Mouse (Mus musculus): ENCODE data around the gene Ncor2. TPM values are rescaled to one million over a fixed set of nuclear protein-coding genes. Genes with fewer than 3 reads are reported as not detected.

Ncor2 gene
- polyA plus RNA-seq, 1 experiment: 49.9 TPM

DNA sequence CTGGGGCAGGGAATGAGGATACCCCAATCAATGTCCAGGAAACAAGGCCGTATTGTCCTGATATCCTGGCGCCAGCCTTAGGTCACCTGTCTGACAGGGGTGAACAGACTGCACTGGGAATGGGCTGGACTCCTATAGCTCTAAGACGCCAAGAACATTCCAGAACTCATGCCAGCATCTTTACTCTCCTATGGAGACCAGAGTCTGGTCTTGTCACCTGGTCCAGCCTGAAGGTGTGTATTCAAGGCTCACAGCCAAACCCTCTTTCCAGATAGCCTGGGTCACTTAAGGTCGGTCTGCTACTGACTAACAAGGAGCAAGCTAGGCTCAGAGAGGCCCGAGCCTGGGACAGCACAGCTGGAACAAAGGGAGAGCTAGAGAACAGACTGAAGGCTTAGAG, 61.8 kb downstream of the Ncor2 start:
- no peak overlapping the region for H3K4me3 ChIP-seq (ENCODE audit: low read depth, low read length)
- no peaks in the 10 kb centered on the region for H3K4me1 ChIP-seq (ENCODE audit: control insufficient read depth, insufficient read depth, insufficient read length, low read length)
- H3K36me3 ChIP-seq (ENCODE audit: control insufficient read depth, insufficient read depth, low read length): peaks cover 18% of the 10 kb centered on the region
- no peak overlapping the region for H3K27ac ChIP-seq (ENCODE audit: insufficient read depth, low read depth, low read length)
- 63% methylated on average over 5 of the region's 5 CpGs for WGBS
- no peaks in the 10 kb centered on the region for H3K27me3 ChIP-seq (ENCODE audit: control insufficient read depth, insufficient read depth, low read length)
- TF ChIP-seq POLR2A (IDR thresholded peaks at IDR 0.05; ENCODE audit: low read depth, low read length): no peak
- TF ChIP-seq CTCF (IDR thresholded peaks at IDR 0.05; ENCODE audit: extremely low read depth, insufficient read length, insufficient replicate concordance, low read depth, low read length): no peak

DNA sequence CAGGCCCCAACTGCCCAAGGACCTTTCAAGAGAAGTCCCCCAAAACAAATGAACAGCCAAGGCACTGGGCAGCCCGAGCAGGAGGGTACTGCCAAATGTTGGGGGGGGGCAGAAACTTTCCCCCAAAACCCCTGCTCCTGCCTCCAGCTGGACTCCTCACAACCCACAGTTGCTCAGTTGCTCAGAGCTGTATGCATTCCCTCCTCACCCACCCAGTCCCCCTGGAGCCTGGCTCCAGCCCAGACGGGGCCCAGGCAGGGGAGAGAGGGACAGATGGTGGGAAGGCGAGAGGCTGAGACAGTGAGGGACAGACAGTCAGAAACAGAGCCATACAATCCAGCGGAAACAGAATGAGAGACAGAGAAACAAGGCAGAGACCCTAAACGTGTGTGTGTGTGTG, 66.0 kb downstream of the Ncor2 start:
- TF ChIP-seq POLR2A (IDR thresholded peaks at IDR 0.05; ENCODE audit: low read depth, low read length) (no peak), CTCF (IDR thresholded peaks at IDR 0.05; ENCODE audit: extremely low read depth, insufficient read length, insufficient replicate concordance, low read depth, low read length) (no peak)
- Histone ChIP-seq H3K4me3 (ENCODE audit: low read depth, low read length) (no peak overlapping the region), H3K36me3 (ENCODE audit: control insufficient read depth, insufficient read depth, low read length) (peaks cover 16% of the 10 kb centered on the region; the same call in 1 of the 2 replicates), H3K27me3 (ENCODE audit: control insufficient read depth, insufficient read depth, low read length) (no peaks in the 10 kb centered on the region), H3K27ac (ENCODE audit: insufficient read depth, low read depth, low read length) (no peak overlapping the region), H3K4me1 (ENCODE audit: control insufficient read depth, insufficient read depth, insufficient read length, low read length) (peaks cover 8% of the 10 kb centered on the region; the same call in 1 of the 2 replicates)
- WGBS: 86% methylated on average over 5 of the region's 5 CpGs

DNA sequence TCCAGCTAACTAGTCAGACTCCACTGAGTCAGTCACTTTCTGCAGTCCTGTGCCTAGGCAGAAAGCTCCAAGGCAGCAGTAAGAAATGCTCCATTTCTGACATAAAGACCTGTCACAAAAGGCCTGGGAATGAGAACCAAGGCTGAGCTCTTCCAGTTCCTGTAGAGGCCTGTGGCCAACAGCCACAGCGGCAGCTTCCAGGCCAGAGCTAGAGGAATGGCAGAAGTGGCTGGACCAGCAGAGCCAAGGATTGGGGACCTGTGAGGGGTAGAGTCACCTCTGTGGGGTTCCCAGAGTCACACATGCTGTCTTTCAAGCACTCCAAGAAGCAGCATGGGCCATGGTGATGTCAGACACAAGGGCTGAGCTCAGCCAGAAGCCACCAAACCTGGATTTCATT, 66.4 kb downstream of the Ncor2 start:
- no peak for TF ChIP-seq CTCF (IDR thresholded peaks at IDR 0.05; ENCODE audit: extremely low read depth, insufficient read length, insufficient replicate concordance, low read depth, low read length)
- TF ChIP-seq POLR2A (IDR thresholded peaks at IDR 0.05; ENCODE audit: low read depth, low read length): no peak

DNA sequence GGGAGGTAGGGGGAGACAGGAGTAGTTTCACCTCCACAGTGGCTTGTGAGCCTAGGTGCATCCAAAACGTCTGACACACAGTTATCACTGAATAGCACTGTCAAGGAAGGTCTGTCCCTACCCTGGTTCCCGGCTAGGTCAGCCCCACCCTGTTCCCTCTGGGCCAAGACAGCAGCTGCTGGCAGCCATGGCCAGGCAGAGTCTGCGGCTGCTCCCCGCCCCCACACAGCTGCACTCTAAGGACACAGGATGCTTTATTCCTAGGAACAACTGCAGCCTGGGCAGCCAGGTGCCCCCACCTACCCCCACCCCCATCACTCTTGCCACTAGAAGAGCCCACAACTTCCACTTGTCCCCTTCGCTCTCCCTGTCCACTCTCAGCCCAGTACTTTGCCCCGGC, 67.9 kb downstream of the Ncor2 start:
- TF ChIP-seq CTCF (IDR thresholded peaks at IDR 0.05; ENCODE audit: extremely low read depth, insufficient read length, insufficient replicate concordance, low read depth, low read length) (no peak), POLR2A (IDR thresholded peaks at IDR 0.05; ENCODE audit: low read depth, low read length) (no peak)
- H3K36me3 ChIP-seq (ENCODE audit: control insufficient read depth, insufficient read depth, low read length): peaks cover 13% of the 10 kb centered on the region; the same call in 1 of the 2 replicates
- H3K4me1 ChIP-seq (ENCODE audit: control insufficient read depth, insufficient read depth, insufficient read length, low read length): peaks cover 11% of the 10 kb centered on the region
- no peak overlapping the region for H3K27ac ChIP-seq (ENCODE audit: insufficient read depth, low read depth, low read length)
- no peaks in the 10 kb centered on the region for H3K27me3 ChIP-seq (ENCODE audit: control insufficient read depth, insufficient read depth, low read length)
- WGBS: 36% methylated on average over 6 of the region's 6 CpGs
- no peak overlapping the region for H3K4me3 ChIP-seq (ENCODE audit: low read depth, low read length)

More for the DNA sequence above, 66.4 kb downstream of the Ncor2 start:
- peaks cover 8% of the 10 kb centered on the region; the same call in 1 of the 2 replicates for H3K4me1 ChIP-seq (ENCODE audit: control insufficient read depth, insufficient read depth, insufficient read length, low read length)
- no peaks in the 10 kb centered on the region for H3K27me3 ChIP-seq (ENCODE audit: control insufficient read depth, insufficient read depth, low read length)
- peaks cover 13% of the 10 kb centered on the region; the same call in 1 of the 2 replicates for H3K36me3 ChIP-seq (ENCODE audit: control insufficient read depth, insufficient read depth, low read length)
- no peak overlapping the region for H3K4me3 ChIP-seq (ENCODE audit: low read depth, low read length)
- WGBS: 75% methylated on average over 1 of the region's 1 CpGs
- H3K27ac ChIP-seq (ENCODE audit: insufficient read depth, low read depth, low read length): no peak overlapping the region

DNA sequence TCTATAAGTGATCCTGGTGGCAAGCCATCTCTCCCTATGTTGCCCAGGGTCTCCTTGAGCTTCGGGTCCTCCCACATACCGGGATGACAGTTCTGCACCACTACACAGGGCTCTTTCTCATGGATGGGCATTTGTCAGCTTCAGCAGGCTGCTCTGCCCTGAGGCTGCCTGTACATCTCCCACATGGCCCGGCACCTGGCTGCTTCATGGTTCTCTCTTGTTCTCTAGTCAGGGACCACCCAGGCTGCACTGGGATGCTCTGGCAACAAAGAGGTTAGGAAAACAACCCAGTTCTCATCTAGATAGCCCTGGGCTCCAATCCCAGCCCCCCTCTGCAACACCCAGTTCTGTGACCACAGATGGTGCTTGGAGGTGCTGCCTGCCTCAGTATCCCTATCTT, 68.3 kb downstream of the Ncor2 start:
- TF ChIP-seq CTCF (IDR thresholded peaks at IDR 0.05; ENCODE audit: extremely low read depth, insufficient read length, insufficient replicate concordance, low read depth, low read length): no peak
- no peak for TF ChIP-seq POLR2A (IDR thresholded peaks at IDR 0.05; ENCODE audit: low read depth, low read length)
- H3K27ac ChIP-seq (ENCODE audit: insufficient read depth, low read depth, low read length): no peak overlapping the region
- 88% methylated on average over 3 of the region's 3 CpGs for WGBS
- H3K27me3 ChIP-seq (ENCODE audit: control insufficient read depth, insufficient read depth, low read length): no peaks in the 10 kb centered on the region
- no peak overlapping the region for H3K4me3 ChIP-seq (ENCODE audit: low read depth, low read length)
- H3K4me1 ChIP-seq (ENCODE audit: control insufficient read depth, insufficient read depth, insufficient read length, low read length): peaks cover 14% of the 10 kb centered on the region
- peaks cover 16% of the 10 kb centered on the region; the same call in 1 of the 2 replicates for H3K36me3 ChIP-seq (ENCODE audit: control insufficient read depth, insufficient read depth, low read length)

DNA sequence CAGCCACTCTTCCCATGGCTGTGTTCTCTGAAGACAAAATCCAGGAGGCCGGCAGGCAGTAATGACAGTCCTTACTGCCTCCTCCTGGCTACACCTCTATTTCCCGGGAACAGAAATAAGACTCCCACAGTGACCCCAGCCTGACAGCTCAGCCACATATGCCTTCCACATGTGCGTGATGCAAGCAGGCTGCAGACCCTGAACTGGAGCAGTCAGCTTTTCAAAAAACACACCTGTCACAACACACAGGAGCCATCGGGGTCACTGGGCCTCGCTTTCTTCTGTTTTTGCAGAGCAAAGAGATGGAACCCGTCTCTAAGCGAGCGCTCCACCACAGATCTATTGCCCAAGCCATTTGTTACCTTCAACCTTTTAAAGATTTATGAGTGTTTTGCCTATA, 68.8 kb downstream of the Ncor2 start:
- Histone ChIP-seq H3K4me3 (ENCODE audit: low read depth, low read length) (no peak overlapping the region), H3K36me3 (ENCODE audit: control insufficient read depth, insufficient read depth, low read length) (peaks cover 16% of the 10 kb centered on the region; the same call in 1 of the 2 replicates), H3K4me1 (ENCODE audit: control insufficient read depth, insufficient read depth, insufficient read length, low read length) (peaks cover 14% of the 10 kb centered on the region), H3K27ac (ENCODE audit: insufficient read depth, low read depth, low read length) (no peak overlapping the region), H3K27me3 (ENCODE audit: control insufficient read depth, insufficient read depth, low read length) (no peaks in the 10 kb centered on the region)
- TF ChIP-seq CTCF (IDR thresholded peaks at IDR 0.05; ENCODE audit: extremely low read depth, insufficient read length, insufficient replicate concordance, low read depth, low read length) (no peak), POLR2A (IDR thresholded peaks at IDR 0.05; ENCODE audit: low read depth, low read length) (no peak)
- WGBS: 94% methylated on average over 8 of the region's 8 CpGs

DNA sequence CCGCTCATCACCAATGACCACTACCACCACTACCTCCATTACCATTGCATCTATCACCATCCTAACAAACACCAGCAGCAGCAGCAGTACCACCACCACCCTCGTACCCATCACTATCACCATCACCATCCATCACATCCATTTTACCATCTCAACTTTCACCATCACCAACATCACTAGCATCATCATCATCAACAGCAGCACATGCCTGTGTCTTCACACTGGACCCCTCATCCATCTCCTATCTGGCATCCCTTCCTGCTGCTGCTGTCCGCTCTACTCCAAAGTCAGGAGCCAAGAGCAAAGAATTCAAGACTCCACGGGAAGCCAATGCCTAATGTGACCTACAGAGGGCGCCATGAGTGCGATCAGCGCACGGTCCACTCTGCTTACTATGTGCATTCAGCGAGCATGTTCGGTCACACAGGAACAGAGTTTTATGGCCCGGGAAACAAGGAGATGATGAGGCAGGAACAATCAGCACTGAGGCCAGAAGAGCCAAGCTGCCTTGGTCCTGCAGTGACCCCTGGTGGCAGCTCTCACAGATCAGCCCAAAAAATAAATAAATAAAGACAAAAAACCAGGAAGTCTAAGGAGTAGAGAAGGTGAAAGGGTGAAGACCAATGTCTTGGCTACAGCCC, 71.9 kb downstream of the Ncor2 start:
- H3K27me3 ChIP-seq (ENCODE audit: control insufficient read depth, insufficient read depth, low read length): no peaks in the 10 kb centered on the region

More for the DNA sequence above, 71.9 kb downstream of the Ncor2 start:
- Histone ChIP-seq H3K36me3 (ENCODE audit: control insufficient read depth, insufficient read depth, low read length) (peaks cover 20% of the 10 kb centered on the region; the same call in 1 of the 2 replicates), H3K4me1 (ENCODE audit: control insufficient read depth, insufficient read depth, insufficient read length, low read length) (peaks cover 14% of the 10 kb centered on the region), H3K27ac (ENCODE audit: insufficient read depth, low read depth, low read length) (no peak overlapping the region), H3K4me3 (ENCODE audit: low read depth, low read length) (no peak overlapping the region)
- 39% methylated on average over 11 of the region's 11 CpGs for WGBS
- TF ChIP-seq POLR2A (IDR thresholded peaks at IDR 0.05; ENCODE audit: low read depth, low read length) (no peak), CTCF (IDR thresholded peaks at IDR 0.05; ENCODE audit: extremely low read depth, insufficient read length, insufficient replicate concordance, low read depth, low read length) (peak; percentile 92; the same call in 1 of the 2 replicates)
